Mouse (Mus musculus): ENCODE data around the gene Scamp1. TPM values are rescaled to one million over a fixed set of nuclear protein-coding genes. Genes with fewer than 3 reads are reported as not detected.

The Scamp1 gene
- polyA plus RNA-seq, 1 experiment from 2014 or later: 28.8 TPM

GRCm38 (mm10) chr13:94296371-94296770 is 10.7 kb upstream of the Scamp1 start:
- Histone ChIP-seq H3K27ac (ENCODE audit: low read depth) (no peak overlapping the region), H3K4me1 (ENCODE audit: insufficient read depth) (no peaks in the 10 kb centered on the region), H3K9ac (no peak overlapping the region), H3K36me3 (ENCODE audit: insufficient read depth) (no peaks in the 10 kb centered on the region), H3K4me3 (ENCODE audit: low read depth, low read length) (no peak overlapping the region), H3K9me3 (ENCODE audit: low read depth, low read length) (no peaks in the 10 kb centered on the region), H3K4me2 (no peak overlapping the region), H3K27me3 (ENCODE audit: insufficient read depth, low read length) (no peaks in the 10 kb centered on the region)
- DNase-seq: no peak
- no peak for TF ChIP-seq CTCF (IDR thresholded peaks at IDR 0.05; ENCODE audit: low read depth)
- WGBS: 70% methylated on average over 11 of the region's 11 CpGs
- no peak for ATAC-seq (ENCODE audit: insufficient read depth)

- no peak for DNase-seq
- TF ChIP-seq CTCF (IDR thresholded peaks at IDR 0.05; ENCODE audit: low read depth): no peak
- Histone ChIP-seq H3K4me2 (no peak overlapping the region), H3K4me3 (ENCODE audit: low read depth, low read length) (no peak overlapping the region), H3K4me1 (ENCODE audit: insufficient read depth) (no peaks in the 10 kb centered on the region), H3K27me3 (ENCODE audit: insufficient read depth, low read length) (no peaks in the 10 kb centered on the region), H3K27ac (ENCODE audit: low read depth) (no peak overlapping the region), H3K9ac (no peak overlapping the region), H3K36me3 (ENCODE audit: insufficient read depth) (no peaks in the 10 kb centered on the region), H3K9me3 (ENCODE audit: low read depth, low read length) (no peaks in the 10 kb centered on the region)
- 74% methylated on average over 8 of the region's 8 CpGs for WGBS
- no peak for ATAC-seq (ENCODE audit: insufficient read depth)
These were observed 10.3 kb upstream of the Scamp1 start for GRCm38 (mm10) chr13:94295922-94296321.

GRCm38 (mm10) chr13:94294886-94295285 is 9.2 kb upstream of the Scamp1 start:
- no peaks in the 10 kb centered on the region for H3K36me3 ChIP-seq (ENCODE audit: insufficient read depth)
- no peaks in the 10 kb centered on the region for H3K9me3 ChIP-seq (ENCODE audit: low read depth, low read length)
- H3K27ac ChIP-seq (ENCODE audit: low read depth): no peak overlapping the region
- no peaks in the 10 kb centered on the region for H3K4me1 ChIP-seq (ENCODE audit: insufficient read depth)
- H3K4me2 ChIP-seq: no peak overlapping the region
- no peak overlapping the region for H3K4me3 ChIP-seq (ENCODE audit: low read depth, low read length)
- H3K9ac ChIP-seq: no peak overlapping the region
- ATAC-seq (ENCODE audit: insufficient read depth) (no peak), DNase-seq (no peak)
- WGBS: 42% methylated on average over 3 of the region's 3 CpGs
- TF ChIP-seq CTCF (IDR thresholded peaks at IDR 0.05; ENCODE audit: low read depth): no peak
- H3K27me3 ChIP-seq (ENCODE audit: insufficient read depth, low read length): no peaks in the 10 kb centered on the region

- no peak overlapping the region for H3K4me3 ChIP-seq (ENCODE audit: low read depth, low read length)
- no peaks in the 10 kb centered on the region for H3K36me3 ChIP-seq (ENCODE audit: insufficient read depth)
- ATAC-seq (ENCODE audit: insufficient read depth) (no peak), DNase-seq (no peak)
- no peaks in the 10 kb centered on the region for H3K9me3 ChIP-seq (ENCODE audit: low read depth, low read length)
- H3K4me2 ChIP-seq: no peak overlapping the region
- no peak overlapping the region for H3K27ac ChIP-seq (ENCODE audit: low read depth)
- H3K4me1 ChIP-seq (ENCODE audit: insufficient read depth): no peaks in the 10 kb centered on the region
- no peaks in the 10 kb centered on the region for H3K27me3 ChIP-seq (ENCODE audit: insufficient read depth, low read length)
- no peak for TF ChIP-seq CTCF (IDR thresholded peaks at IDR 0.05; ENCODE audit: low read depth)
- H3K9ac ChIP-seq: no peak overlapping the region
- WGBS: 66% methylated on average over 10 of the region's 10 CpGs
These were observed 8.3 kb upstream of the Scamp1 start for GRCm38 (mm10) chr13:94293911-94294310.

GRCm38 (mm10) chr13:94286195-94286594 is 538 bp upstream of the Scamp1 start:
- Histone ChIP-seq H3K4me3 (ENCODE audit: low read depth, low read length) (peak overlapping the region; percentile 91), H3K36me3 (ENCODE audit: insufficient read depth) (no peaks in the 10 kb centered on the region), H3K4me2 (peak overlapping the region; percentile 65), H3K9me3 (ENCODE audit: low read depth, low read length) (no peaks in the 10 kb centered on the region), H3K27me3 (ENCODE audit: insufficient read depth, low read length) (no peaks in the 10 kb centered on the region), H3K9ac (no peak overlapping the region), H3K4me1 (ENCODE audit: insufficient read depth) (no peaks in the 10 kb centered on the region; the same call in 1 of the 2 replicates), H3K27ac (ENCODE audit: low read depth) (no peak overlapping the region)
- 40% methylated on average over 5 of the region's 5 CpGs for WGBS
- no peak for DNase-seq
- no peak for TF ChIP-seq CTCF (IDR thresholded peaks at IDR 0.05; ENCODE audit: low read depth)
- ATAC-seq (ENCODE audit: insufficient read depth): no peak

- peak overlapping the region; percentile 44; the same call in 1 of the 2 replicates for H3K27ac ChIP-seq (ENCODE audit: low read depth)
- H3K9me3 ChIP-seq (ENCODE audit: low read depth, low read length): no peaks in the 10 kb centered on the region
- WGBS: under 1% methylated on average over 65 of the region's 65 CpGs
- no peaks in the 10 kb centered on the region for H3K36me3 ChIP-seq (ENCODE audit: insufficient read depth)
- peak overlapping the region; percentile 91 for H3K4me3 ChIP-seq (ENCODE audit: low read depth, low read length)
- TF ChIP-seq CTCF (IDR thresholded peaks at IDR 0.05; ENCODE audit: low read depth): no peak
- DNase-seq (peak; percentile 66), ATAC-seq (ENCODE audit: insufficient read depth) (peak; percentile 76)
- H3K9ac ChIP-seq: peak overlapping the region; percentile 83
- no peaks in the 10 kb centered on the region; the same call in 1 of the 2 replicates for H3K4me1 ChIP-seq (ENCODE audit: insufficient read depth)
- H3K27me3 ChIP-seq (ENCODE audit: insufficient read depth, low read length): no peaks in the 10 kb centered on the region
- peak overlapping the region; percentile 65 for H3K4me2 ChIP-seq
These were observed 951 bp downstream of the Scamp1 start for GRCm38 (mm10) chr13:94284543-94285269.

- no peak for DNase-seq
- 50% methylated on average over 5 of the region's 5 CpGs for WGBS
- Histone ChIP-seq H3K27me3 (ENCODE audit: insufficient read depth, low read length) (no peaks in the 10 kb centered on the region), H3K9me3 (ENCODE audit: low read depth, low read length) (no peaks in the 10 kb centered on the region), H3K27ac (ENCODE audit: low read depth) (no peak overlapping the region), H3K9ac (no peak overlapping the region), H3K4me1 (ENCODE audit: insufficient read depth) (no peaks in the 10 kb centered on the region; the same call in 1 of the 2 replicates), H3K36me3 (ENCODE audit: insufficient read depth) (no peaks in the 10 kb centered on the region), H3K4me3 (ENCODE audit: low read depth, low read length) (no peak overlapping the region), H3K4me2 (no peak overlapping the region)
- no peak for ATAC-seq (ENCODE audit: insufficient read depth)
- no peak for TF ChIP-seq CTCF (IDR thresholded peaks at IDR 0.05; ENCODE audit: low read depth)
These were observed 6.2 kb downstream of the Scamp1 start for GRCm38 (mm10) chr13:94279420-94279819.

Measured in lung, embryonic 14.5 days (tissue).